Mouse (Mus musculus): ENCODE measurements at regions not wholly inside any gene's neighbourhood (a gene's known extent, or its start where the extent isn't known, plus 50 kb on each side); places are given as distances from the start of the nearest gene placed in this dataset.

GRCm38 (mm10) chr4:93451357-93451756, 116.0 kb upstream of the Tusc1 start:
- DNase-seq (ENCODE audit: low spot score in 2 of 2) = no peak

DNA sequence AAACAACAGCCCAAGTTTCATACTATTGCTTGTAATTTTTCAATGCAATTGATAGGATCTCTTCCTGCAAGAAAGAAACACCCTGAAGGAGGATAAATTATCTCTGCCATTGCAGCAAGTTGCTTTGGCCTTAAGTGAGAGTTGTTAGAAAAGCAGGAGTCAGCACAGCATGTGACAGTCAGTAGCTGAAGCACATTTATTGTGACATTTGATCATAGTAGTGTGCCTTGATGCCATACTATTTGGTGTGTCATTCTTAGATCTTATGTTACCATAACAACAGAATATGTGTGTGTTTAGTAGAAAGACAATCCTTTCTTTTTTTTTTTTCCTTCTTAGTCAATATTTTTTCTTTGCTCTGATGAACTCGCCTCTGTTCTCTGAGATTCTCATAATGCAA, 115.5 kb upstream of the Tusc1 start:
- DNase-seq (ENCODE audit: low spot score in 2 of 2) = no peak

DNA sequence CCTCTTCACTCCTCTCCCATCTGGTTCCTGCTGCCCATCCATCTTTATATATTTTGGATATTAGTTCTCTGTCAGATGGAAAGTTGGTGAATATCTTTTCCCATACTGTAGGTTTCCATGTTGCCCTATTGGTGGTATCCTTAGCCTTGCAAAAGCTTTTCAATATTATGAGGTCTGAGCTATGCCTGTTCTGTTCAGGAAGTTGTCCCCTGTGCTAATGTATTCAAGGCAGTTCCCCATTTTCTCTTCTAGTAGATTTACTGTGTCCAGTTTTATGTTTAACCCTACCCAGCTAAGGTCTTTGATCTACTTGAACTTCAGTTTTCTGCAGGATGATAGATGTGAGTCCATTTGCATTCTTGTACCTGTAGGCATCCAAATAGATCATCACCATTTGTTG, 109.4 kb upstream of the Tusc1 start:
- no peak for DNase-seq (ENCODE audit: low spot score in 2 of 2)

DNA sequence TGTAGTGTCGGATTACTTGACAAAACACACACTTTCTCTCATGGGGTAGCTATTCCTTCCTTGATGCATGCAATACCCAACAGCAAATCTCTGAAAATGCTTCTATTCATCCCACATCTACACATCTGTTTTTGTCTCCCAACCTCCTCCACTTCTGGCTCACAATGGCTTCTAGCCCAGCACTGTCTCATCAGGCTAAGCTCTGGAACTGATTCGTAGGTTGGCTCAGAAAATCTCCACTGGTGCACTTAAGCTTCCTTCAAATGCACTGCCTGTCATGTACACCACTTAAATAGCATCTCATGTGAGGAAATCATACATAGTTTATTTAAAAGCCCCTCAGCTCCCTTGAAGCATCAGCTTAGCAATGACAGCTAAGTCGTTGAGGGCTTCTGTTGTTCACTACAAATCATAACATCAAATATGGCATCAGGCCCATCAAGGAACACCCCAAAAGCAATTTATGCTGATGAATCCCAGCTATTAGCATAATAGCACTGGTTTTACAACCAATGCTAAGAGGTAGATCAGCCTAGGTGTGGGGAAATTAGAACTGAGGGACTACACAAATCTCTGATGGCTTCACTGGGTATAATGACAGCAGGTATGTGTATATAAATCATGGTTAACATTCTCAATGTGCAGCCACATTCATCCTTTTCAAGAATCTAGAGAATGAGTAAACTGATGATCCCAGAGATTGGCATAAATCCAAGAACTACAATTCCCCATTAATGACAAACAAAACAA, 103.5 kb upstream of the Tusc1 start:
- no peak for DNase-seq (ENCODE audit: low spot score in 2 of 2)

DNA sequence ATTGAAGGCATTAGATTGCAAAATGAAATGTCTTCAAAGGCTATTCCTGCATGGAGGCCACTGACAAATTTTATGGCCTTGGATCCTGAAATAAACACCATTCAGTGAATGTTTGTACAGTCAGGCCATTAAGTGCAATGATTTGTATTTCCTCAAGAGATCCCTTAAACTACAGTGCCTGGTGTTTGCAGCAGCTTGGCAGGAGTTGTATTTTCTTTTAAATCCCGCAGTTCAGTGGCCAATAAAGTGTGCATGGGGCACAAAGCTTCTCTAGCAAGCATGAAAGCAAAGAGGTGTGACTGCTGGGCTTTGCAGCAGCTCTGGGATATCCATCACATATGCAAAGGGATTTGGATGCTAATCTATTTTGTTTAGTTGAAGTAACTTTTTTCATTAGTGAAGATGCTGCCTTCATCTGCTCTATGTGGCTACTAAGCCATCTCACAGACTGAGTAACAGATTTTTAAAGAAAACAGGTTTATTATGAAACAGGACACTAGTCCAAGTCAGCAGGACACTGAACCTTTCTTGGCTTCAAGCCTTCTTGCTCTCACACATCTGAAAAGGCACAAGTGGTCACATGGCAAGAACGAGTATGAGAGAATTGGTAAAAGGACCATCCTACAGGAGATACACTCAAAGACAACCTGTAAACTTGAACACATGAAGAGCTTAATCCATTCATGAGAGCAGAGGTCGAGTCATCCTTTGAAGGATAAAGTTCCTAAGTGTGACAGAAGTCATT, 102.2 kb upstream of the Tusc1 start:
- no peak for DNase-seq (ENCODE audit: low spot score in 2 of 2)

GRCm38 (mm10) chr4:93412695-93413094, 77.4 kb upstream of the Tusc1 start:
- no peak for DNase-seq (ENCODE audit: low spot score in 2 of 2)

- DNase-seq (ENCODE audit: low spot score in 2 of 2) = no peak
Observed at GRCm38 (mm10) chr4:93406876-93407275, 71.6 kb upstream of the Tusc1 start.

- no peak for DNase-seq (ENCODE audit: low spot score in 2 of 2)
Observed at GRCm38 (mm10) chr4:93400579-93400978, 65.3 kb upstream of the Tusc1 start.

Small RNA genes in the stretch of these regions (microRNA-seq; reads per million reads assigned to microRNA genes)
- gene Gm22619 = 0 reads per million in 2 experiments

Measured in left cerebral cortex, adult 8-10 months (tissue).